Mouse (Mus musculus) brain, embryonic 14.5 days (tissue): Measurements from ENCODE around the gene Arid1a. TPM values are rescaled to one million over a fixed set of nuclear protein-coding genes. Genes with fewer than 3 reads are reported as not detected.

ENCODE experiments used
- DNase-seq: peaks from one replicate; pipeline ENCODE4 v3.0.0-alpha.2; 2011; ENCODE audit warnings: low read depth
- CTCF ChIP-seq: fragments of 200-500 bp; IDR thresholded peaks from 2 replicates; pipeline ENCODE4 v1.5.1; 2012; ENCODE audit warnings: inconsistent platforms, mild to moderate bottlenecking, moderate library complexity, borderline replicate concordance; ENCODE audit not compliant: insufficient read depth, insufficient read length; ENCODE audit errors: extremely low read depth
- POLR2A ChIP-seq: fragments of 200-500 bp; IDR thresholded peaks from 2 replicates; pipeline ENCODE4 v1.6.1; 2012; ENCODE audit warnings: mild to moderate bottlenecking, inconsistent platforms, borderline replicate concordance; ENCODE audit not compliant: poor library complexity, insufficient read depth, insufficient read length, severe bottlenecking; ENCODE audit errors: extremely low read depth
- polyA plus RNA-seq: library from polyadenylated mRNA; depleted of rRNA; stranded (reverse); fragments of >200 nt; gene quantifications from 2 replicates; pipeline ENCODE4 v1.2.3, GENCODE M21; 2012

Gene Arid1a
- polyA plus RNA-seq, 1 experiment = 121 TPM

DNA sequence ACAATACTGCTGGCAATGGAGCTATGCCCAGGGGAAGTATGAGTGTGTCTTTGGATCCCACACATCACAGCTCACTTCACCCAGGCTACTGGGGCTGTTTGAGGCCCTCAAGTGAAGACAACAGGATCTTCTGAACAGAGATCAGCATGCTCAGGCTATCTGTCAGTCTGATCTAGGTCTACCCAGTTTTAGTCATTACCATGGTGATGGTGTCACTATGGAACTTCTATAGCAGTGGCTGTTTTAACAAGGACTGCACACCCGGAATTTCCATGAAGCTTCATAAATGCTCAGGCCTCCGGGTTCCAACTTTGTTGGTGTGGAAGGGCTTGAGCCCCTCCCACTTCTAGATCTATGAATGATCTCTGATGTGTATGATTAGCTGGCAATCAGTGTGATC lies 30.9 kb downstream of the Arid1a start:
- TF ChIP-seq POLR2A (no peak), CTCF (no peak)
- DNase-seq = no peak

DNA sequence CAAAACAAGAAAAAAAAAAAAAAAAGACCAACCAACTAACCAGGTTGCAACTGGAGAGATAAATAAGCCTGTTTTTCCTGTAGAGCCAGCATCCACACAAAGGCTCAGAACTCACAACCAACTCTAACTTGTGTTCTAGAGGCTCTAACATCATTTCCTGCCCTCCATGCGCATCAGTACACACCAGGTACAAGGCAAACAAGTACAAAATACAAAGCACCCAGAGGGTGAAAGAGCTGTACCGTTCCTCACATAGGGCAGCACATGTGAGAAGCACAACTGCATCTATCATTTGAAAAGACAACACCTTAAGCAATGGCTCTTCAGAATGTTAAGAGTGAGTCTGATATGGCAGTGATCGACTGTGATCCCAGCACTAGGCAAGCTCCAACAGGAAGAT lies 36.8 kb downstream of the Arid1a start:
- no peak for DNase-seq
- no peak for TF ChIP-seq CTCF
- no peak for TF ChIP-seq POLR2A

DNA sequence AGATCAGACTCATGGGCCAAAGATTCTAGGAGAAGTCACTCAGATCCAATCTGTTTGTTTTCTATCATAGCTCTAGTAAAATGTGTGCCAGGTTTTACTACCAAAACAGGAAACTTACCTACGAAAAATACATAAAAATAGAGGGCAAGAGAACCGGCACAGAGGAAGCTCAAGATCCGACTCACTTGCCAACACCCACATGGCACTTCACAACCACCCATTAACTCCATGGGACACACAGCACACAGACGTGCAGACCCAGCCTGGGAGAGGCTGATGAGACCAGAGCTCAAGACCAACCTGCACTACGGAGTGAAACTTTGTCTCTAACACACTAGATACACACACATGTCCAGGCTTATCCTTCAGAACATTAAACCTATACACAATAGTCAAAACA lies 43.8 kb downstream of the Arid1a start:
- DNase-seq = no peak
- TF ChIP-seq POLR2A = no peak

- TF ChIP-seq CTCF (no peak), POLR2A (no peak)
These were observed 45.1 kb downstream of the Arid1a start for GRCm38 (mm10) chr4:133711307-133712076.

GRCm38 (mm10) chr4:133709395-133709794 lies 47.2 kb downstream of the Arid1a start:
- TF ChIP-seq POLR2A (no peak), CTCF (no peak)
- peak; percentile 39 for DNase-seq

More at GRCm38 (mm10) chr4:133711307-133712076, 45.1 kb downstream of the Arid1a start:
- no peak for DNase-seq

- TF ChIP-seq POLR2A (no peak), CTCF (no peak)
- no peak for DNase-seq
These were observed 49.1 kb downstream of the Arid1a start for GRCm38 (mm10) chr4:133707464-133707863.

DNA sequence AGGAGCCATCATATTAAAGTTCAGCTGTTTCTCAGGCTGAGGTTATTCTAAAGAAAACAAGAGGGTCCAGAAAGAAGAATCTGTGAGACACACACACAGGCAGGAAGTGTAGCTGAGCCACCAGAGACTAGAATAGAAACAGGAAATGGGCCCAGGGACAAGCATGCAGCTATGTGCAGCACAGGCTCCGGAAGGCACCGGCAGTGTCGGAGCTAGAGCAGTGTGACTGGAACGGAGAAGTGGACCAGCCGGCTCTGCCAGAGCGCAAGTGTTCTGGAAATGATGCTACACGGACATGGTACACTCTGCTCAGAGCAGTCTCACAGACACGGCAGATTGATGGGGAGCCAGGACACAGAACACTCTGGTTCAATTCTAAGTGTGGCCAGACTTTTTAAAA lies 49.6 kb downstream of the Arid1a start:
- no peak for DNase-seq

GRCm38 (mm10) chr4:133705062-133705461 lies 51.5 kb downstream of the Arid1a start:
- no peak for DNase-seq
- TF ChIP-seq CTCF (no peak), POLR2A (no peak)

More for the DNA sequence above, 49.6 kb downstream of the Arid1a start:
- no peak for TF ChIP-seq CTCF
- no peak for TF ChIP-seq POLR2A

DNA sequence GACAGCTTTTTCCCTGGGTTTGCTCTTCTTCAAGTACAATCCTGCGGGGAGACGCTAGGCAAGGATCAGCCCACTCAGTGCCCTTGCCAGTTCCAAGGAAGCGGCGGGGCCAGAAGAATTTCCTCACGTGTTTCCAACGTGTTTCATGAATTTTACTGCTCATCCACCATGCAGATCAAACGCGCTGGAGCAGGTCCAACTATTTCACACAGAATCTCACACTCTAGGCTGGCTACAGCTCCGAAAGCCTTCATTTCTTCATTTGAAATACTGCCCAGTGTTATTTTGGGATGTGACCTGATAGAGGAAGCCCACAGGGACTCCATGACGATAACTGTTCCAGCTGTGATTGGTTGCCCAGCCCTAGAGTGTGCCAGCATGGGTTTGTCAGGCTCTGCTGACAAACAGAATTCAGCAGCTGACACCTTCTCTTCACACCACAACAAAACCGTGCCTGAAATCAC lies 55.6 kb downstream of the Arid1a start:
- TF ChIP-seq POLR2A (no peak), CTCF (no peak)
- peak; percentile 58 for DNase-seq

DNA sequence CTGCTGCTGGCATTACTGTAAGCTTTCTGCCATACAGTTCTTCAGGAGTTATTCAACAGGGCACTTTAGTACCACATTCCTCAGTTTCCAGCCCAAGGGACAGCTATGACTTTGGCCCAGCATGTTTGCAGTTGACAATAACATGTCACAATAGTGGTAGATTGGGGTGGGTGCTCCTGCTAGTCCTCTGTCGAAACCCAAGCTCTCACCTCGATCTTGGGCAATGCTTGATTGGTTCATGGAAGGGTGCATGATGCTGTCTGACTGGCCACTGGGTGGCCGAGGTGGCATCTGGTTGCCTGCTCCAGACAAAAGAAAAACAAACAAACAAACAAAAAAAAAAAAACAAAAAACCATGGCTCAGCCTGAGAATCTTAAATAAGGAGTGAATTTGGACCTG lies 61.2 kb downstream of the Arid1a start:
- TF ChIP-seq CTCF (peak; percentile 14; the same call in 1 of the 2 replicates), POLR2A (no peak)

DNA sequence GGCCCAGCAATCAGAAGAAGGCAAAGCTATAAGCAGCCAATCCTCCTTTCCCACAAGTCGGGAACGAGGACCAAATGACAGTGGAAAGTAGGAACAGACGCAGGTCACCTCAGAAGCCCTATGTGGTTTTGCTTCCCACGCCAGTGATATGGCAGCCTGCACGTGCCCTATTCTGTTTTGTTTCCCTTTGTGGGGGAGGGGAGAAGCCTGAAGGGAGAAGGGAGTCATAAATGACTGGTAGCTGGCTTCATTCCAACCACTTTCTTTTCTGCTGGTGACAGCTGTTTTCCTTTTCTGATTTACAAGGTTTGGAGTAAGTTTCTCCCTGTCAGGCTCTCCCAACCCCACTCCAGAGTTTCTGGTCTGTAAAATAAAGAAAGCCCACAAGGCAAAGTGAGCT lies 66.3 kb downstream of the Arid1a start:
- TF ChIP-seq CTCF = no peak
- DNase-seq = peak; percentile 82

More for the DNA sequence above, 61.2 kb downstream of the Arid1a start:
- no peak for DNase-seq

GRCm38 (mm10) chr4:133688417-133689067 lies 68.0 kb downstream of the Arid1a start:
- TF ChIP-seq CTCF (no peak), POLR2A (no peak)
- peak; percentile 70 for DNase-seq
